Mouse (Mus musculus): ENCODE results near the gene Akap6. TPM values are rescaled to one million over a fixed set of nuclear protein-coding genes. Genes with fewer than 3 reads are reported as not detected.

Gene Akap6
- polyA plus RNA-seq, 1 experiment from 2014 or later = 4.5 TPM

DNA sequence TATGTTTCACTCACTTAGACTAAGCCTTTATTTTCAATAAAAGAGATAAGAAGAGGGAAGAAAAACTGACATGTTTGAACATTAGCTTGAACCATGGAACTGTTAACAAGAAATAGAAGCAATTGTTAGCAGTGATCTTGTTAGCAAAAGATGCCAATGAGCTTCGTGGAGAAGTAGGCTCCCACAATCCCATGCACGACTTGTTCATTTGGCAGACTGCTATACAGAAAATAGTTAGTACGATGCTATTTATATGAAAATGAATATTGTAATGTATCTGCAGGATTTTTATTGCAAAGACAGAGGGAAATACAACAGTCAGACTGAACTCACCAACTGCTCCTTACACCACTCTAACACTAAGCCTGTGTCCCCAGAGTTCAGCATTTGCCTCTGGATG, 162.7 kb downstream of the Akap6 start:
- H3K9ac ChIP-seq (replicated peaks; ENCODE audit: low read length) = no peak overlapping the region
- no peak overlapping the region for H3K4me2 ChIP-seq (ENCODE audit: low read depth, low read length)
- H3K4me1 ChIP-seq (ENCODE audit: control insufficient read depth, insufficient read depth, low read length) = no peaks in the 10 kb centered on the region
- ATAC-seq (replicated peaks; ENCODE audit: insufficient number of reproducible peaks, low FRiP score, low TSS enrichment, low read depth) = no peak
- DNase-seq (ENCODE audit: low spot score) = no peak
- no peaks in the 10 kb centered on the region for H3K27me3 ChIP-seq (ENCODE audit: control insufficient read depth, insufficient read depth, low read length)
- 88% methylated on average over 3 of the region's 3 CpGs for WGBS
- H3K4me3 ChIP-seq (ENCODE audit: low read depth, low read length) = no peak overlapping the region
- H3K36me3 ChIP-seq (replicated peaks; ENCODE audit: control insufficient read depth, insufficient read depth, low read depth, low read length) = no peaks in the 10 kb centered on the region
- H3K27ac ChIP-seq (replicated peaks; ENCODE audit: low read depth, low read length) = no peak overlapping the region
- no peaks in the 10 kb centered on the region for H3K9me3 ChIP-seq (replicated peaks; ENCODE audit: control insufficient read depth, low read length)

- no peaks in the 10 kb centered on the region for H3K4me1 ChIP-seq (ENCODE audit: control insufficient read depth, insufficient read depth, low read length)
These were observed 168.9 kb downstream of the Akap6 start for GRCm38 (mm10) chr12:52868000-52868624.

DNA sequence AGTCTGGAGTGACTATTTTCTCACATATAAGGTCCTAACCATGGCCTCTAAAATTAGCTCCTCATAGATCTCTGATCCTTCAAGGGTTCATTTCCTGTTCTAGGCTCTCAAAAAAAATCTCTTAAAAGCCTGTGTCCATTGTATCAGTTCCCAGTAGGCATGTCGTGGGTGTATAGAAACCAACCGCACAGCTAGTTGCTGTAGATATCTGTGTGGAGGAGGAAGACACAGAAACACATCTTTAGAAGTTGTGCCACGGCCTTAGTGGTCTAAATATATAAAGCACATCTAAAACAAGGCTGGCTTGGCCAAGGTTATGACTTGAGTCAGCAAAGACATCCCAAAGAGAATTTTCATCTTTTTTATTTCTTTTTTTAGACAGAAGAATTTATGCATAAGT, 172.4 kb downstream of the Akap6 start:
- H3K4me3 ChIP-seq (ENCODE audit: low read depth, low read length) = no peak overlapping the region
- ATAC-seq (replicated peaks; ENCODE audit: insufficient number of reproducible peaks, low FRiP score, low TSS enrichment, low read depth) = no peak
- WGBS = 82% methylated on average over 3 of the region's 3 CpGs

More at GRCm38 (mm10) chr12:52868000-52868624, 168.9 kb downstream of the Akap6 start:
- Histone ChIP-seq H3K27me3 (ENCODE audit: control insufficient read depth, insufficient read depth, low read length) (no peaks in the 10 kb centered on the region), H3K27ac (replicated peaks; ENCODE audit: low read depth, low read length) (no peak overlapping the region), H3K9me3 (replicated peaks; ENCODE audit: control insufficient read depth, low read length) (no peaks in the 10 kb centered on the region), H3K4me2 (ENCODE audit: low read depth, low read length) (0 out of 2 replicates have a peak overlapping the region, but pooled peaks have one; percentile 16), H3K4me3 (ENCODE audit: low read depth, low read length) (no peak overlapping the region), H3K9ac (replicated peaks; ENCODE audit: low read length) (no peak overlapping the region), H3K36me3 (replicated peaks; ENCODE audit: control insufficient read depth, insufficient read depth, low read depth, low read length) (no peaks in the 10 kb centered on the region)
- DNase-seq (ENCODE audit: low spot score) (peak; percentile 21), ATAC-seq (replicated peaks; ENCODE audit: insufficient number of reproducible peaks, low FRiP score, low TSS enrichment, low read depth) (no peak)
- 12% methylated on average over 8 of the region's 8 CpGs for WGBS

GRCm38 (mm10) chr12:52874332-52874923, 175.2 kb downstream of the Akap6 start:
- H3K4me2 ChIP-seq (ENCODE audit: low read depth, low read length) = no peak overlapping the region
- H3K4me3 ChIP-seq (ENCODE audit: low read depth, low read length) = no peak overlapping the region
- no peak for ATAC-seq (replicated peaks; ENCODE audit: insufficient number of reproducible peaks, low FRiP score, low TSS enrichment, low read depth)
- 79% methylated on average over 9 of the region's 9 CpGs for WGBS
- H3K9me3 ChIP-seq (replicated peaks; ENCODE audit: control insufficient read depth, low read length) = no peaks in the 10 kb centered on the region
- H3K4me1 ChIP-seq (ENCODE audit: control insufficient read depth, insufficient read depth, low read length) = no peaks in the 10 kb centered on the region
- H3K9ac ChIP-seq (replicated peaks; ENCODE audit: low read length) = no peak overlapping the region
- no peaks in the 10 kb centered on the region for H3K27me3 ChIP-seq (ENCODE audit: control insufficient read depth, insufficient read depth, low read length)
- DNase-seq (ENCODE audit: low spot score) = no peak
- H3K36me3 ChIP-seq (replicated peaks; ENCODE audit: control insufficient read depth, insufficient read depth, low read depth, low read length) = no peaks in the 10 kb centered on the region
- no peak overlapping the region for H3K27ac ChIP-seq (replicated peaks; ENCODE audit: low read depth, low read length)

More for the DNA sequence above, 172.4 kb downstream of the Akap6 start:
- Histone ChIP-seq H3K27ac (replicated peaks; ENCODE audit: low read depth, low read length) (no peak overlapping the region), H3K4me1 (ENCODE audit: control insufficient read depth, insufficient read depth, low read length) (no peaks in the 10 kb centered on the region), H3K9me3 (replicated peaks; ENCODE audit: control insufficient read depth, low read length) (no peaks in the 10 kb centered on the region), H3K27me3 (ENCODE audit: control insufficient read depth, insufficient read depth, low read length) (no peaks in the 10 kb centered on the region), H3K36me3 (replicated peaks; ENCODE audit: control insufficient read depth, insufficient read depth, low read depth, low read length) (no peaks in the 10 kb centered on the region), H3K9ac (replicated peaks; ENCODE audit: low read length) (no peak overlapping the region), H3K4me2 (ENCODE audit: low read depth, low read length) (no peak overlapping the region)
- no peak for DNase-seq (ENCODE audit: low spot score)

DNA sequence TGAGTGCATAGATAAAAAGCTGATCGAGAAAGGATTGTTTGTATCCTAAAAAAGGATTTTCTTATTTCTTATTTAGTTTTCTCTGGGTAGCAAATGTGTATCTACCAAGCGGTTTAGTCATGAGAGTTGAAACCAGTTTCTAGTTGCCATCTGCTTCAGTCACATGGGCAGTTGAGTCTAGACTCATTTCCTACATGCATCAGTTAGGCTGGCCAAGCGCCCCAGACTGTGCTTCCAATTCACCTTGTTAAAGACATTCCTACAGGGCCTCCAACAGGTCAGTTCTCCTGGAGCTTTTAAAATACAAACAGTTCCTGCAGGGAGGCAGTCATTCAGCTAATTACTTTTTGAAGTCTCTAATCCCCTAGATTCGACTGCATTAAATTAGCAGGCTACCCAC, 176.9 kb downstream of the Akap6 start:
- H3K27ac ChIP-seq (replicated peaks; ENCODE audit: low read depth, low read length) = no peak overlapping the region
- H3K4me3 ChIP-seq (ENCODE audit: low read depth, low read length) = no peak overlapping the region
- no peak overlapping the region for H3K9ac ChIP-seq (replicated peaks; ENCODE audit: low read length)
- H3K4me1 ChIP-seq (ENCODE audit: control insufficient read depth, insufficient read depth, low read length) = no peaks in the 10 kb centered on the region
- WGBS = 45% methylated on average over 4 of the region's 4 CpGs
- DNase-seq (ENCODE audit: low spot score) (no peak), ATAC-seq (replicated peaks; ENCODE audit: insufficient number of reproducible peaks, low FRiP score, low TSS enrichment, low read depth) (no peak)
- no peaks in the 10 kb centered on the region for H3K36me3 ChIP-seq (replicated peaks; ENCODE audit: control insufficient read depth, insufficient read depth, low read depth, low read length)
- H3K4me2 ChIP-seq (ENCODE audit: low read depth, low read length) = no peak overlapping the region
- no peaks in the 10 kb centered on the region for H3K27me3 ChIP-seq (ENCODE audit: control insufficient read depth, insufficient read depth, low read length)
- H3K9me3 ChIP-seq (replicated peaks; ENCODE audit: control insufficient read depth, low read length) = no peaks in the 10 kb centered on the region

DNA sequence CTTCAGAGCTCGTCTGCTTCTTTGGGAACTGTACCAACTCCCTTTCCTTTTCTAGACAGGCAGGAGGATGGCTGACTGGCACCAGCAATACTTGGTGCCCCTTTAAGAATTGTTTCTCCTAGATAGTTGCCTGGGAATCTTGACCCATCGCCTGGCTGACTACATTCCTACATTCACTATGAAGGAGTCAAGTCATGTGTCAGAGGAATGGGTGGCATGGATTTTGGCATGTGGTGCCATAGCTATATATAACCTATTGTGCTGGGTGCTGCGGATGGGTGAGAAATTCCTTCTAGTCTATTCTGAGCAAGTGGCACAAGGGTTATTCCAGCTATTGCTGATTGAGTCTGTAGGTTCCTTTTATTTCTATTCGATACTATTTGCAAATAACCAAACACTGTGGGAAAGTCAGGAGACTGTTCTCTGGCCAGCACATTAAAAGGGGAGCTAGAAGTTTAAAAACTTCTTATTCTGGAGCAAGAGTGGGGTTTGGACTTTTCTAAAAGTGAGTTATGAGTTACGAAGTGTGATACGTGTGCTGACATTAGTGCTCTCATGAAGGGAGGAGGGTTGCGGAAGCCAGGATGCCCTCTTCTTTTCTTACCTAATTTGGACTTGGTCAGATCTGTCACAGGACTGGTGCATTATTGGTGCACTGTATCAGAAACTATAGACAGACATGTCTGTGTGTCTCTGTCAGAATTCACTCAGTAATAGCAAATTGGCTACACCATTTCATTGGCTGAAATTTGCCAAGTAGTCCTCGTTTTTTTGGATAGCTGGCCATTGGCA, 178.0 kb downstream of the Akap6 start:
- no peaks in the 10 kb centered on the region for H3K36me3 ChIP-seq (replicated peaks; ENCODE audit: control insufficient read depth, insufficient read depth, low read depth, low read length)
- H3K4me1 ChIP-seq (ENCODE audit: control insufficient read depth, insufficient read depth, low read length) = no peaks in the 10 kb centered on the region
- H3K9ac ChIP-seq (replicated peaks; ENCODE audit: low read length) = no peak overlapping the region
- no peak overlapping the region for H3K4me2 ChIP-seq (ENCODE audit: low read depth, low read length)
- 88% methylated on average over 8 of the region's 8 CpGs for WGBS
- H3K27me3 ChIP-seq (ENCODE audit: control insufficient read depth, insufficient read depth, low read length) = no peaks in the 10 kb centered on the region
- no peak overlapping the region for H3K27ac ChIP-seq (replicated peaks; ENCODE audit: low read depth, low read length)
- no peak for DNase-seq (ENCODE audit: low spot score)
- no peaks in the 10 kb centered on the region for H3K9me3 ChIP-seq (replicated peaks; ENCODE audit: control insufficient read depth, low read length)
- no peak overlapping the region for H3K4me3 ChIP-seq (ENCODE audit: low read depth, low read length)
- no peak for ATAC-seq (replicated peaks; ENCODE audit: insufficient number of reproducible peaks, low FRiP score, low TSS enrichment, low read depth)

- H3K27ac ChIP-seq (replicated peaks; ENCODE audit: low read depth, low read length) = no peak overlapping the region
- no peaks in the 10 kb centered on the region for H3K36me3 ChIP-seq (replicated peaks; ENCODE audit: control insufficient read depth, insufficient read depth, low read depth, low read length)
- H3K4me3 ChIP-seq (ENCODE audit: low read depth, low read length) = no peak overlapping the region
- H3K4me2 ChIP-seq (ENCODE audit: low read depth, low read length) = no peak overlapping the region
- 83% methylated on average over 8 of the region's 8 CpGs for WGBS
- DNase-seq (ENCODE audit: low spot score) (no peak), ATAC-seq (replicated peaks; ENCODE audit: insufficient number of reproducible peaks, low FRiP score, low TSS enrichment, low read depth) (no peak)
- no peaks in the 10 kb centered on the region for H3K27me3 ChIP-seq (ENCODE audit: control insufficient read depth, insufficient read depth, low read length)
- no peaks in the 10 kb centered on the region for H3K9me3 ChIP-seq (replicated peaks; ENCODE audit: control insufficient read depth, low read length)
- H3K9ac ChIP-seq (replicated peaks; ENCODE audit: low read length) = no peak overlapping the region
- H3K4me1 ChIP-seq (ENCODE audit: control insufficient read depth, insufficient read depth, low read length) = no peaks in the 10 kb centered on the region
These were observed 180.1 kb downstream of the Akap6 start for GRCm38 (mm10) chr12:52879324-52879723.

DNA sequence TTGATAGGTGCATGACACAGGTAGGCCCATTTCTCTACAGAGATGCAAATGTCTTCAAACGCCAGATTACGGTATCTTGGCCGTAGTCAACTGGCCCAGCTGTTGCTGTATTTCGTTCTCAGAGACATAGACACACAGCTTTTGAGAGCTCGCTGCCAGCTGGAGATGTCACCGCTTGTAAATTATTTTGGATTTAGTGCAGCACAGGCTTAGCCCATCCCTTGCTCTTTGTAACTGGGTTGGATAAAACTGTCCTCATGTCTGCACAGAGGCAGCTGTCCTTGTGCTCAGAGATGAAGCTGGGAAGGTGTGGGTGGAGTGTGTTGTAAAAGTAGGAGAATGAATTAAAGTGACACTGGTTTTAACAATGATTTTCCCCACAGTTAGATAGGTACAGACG, 193.3 kb downstream of the Akap6 start:
- H3K27me3 ChIP-seq (ENCODE audit: control insufficient read depth, insufficient read depth, low read length) = no peaks in the 10 kb centered on the region
- WGBS = 96% methylated on average over 7 of the region's 7 CpGs
- no peak for ATAC-seq (replicated peaks; ENCODE audit: insufficient number of reproducible peaks, low FRiP score, low TSS enrichment, low read depth)
- no peak overlapping the region for H3K27ac ChIP-seq (replicated peaks; ENCODE audit: low read depth, low read length)
- no peak overlapping the region for H3K4me3 ChIP-seq (ENCODE audit: low read depth, low read length)
- no peak overlapping the region for H3K9ac ChIP-seq (replicated peaks; ENCODE audit: low read length)
- no peaks in the 10 kb centered on the region for H3K36me3 ChIP-seq (replicated peaks; ENCODE audit: control insufficient read depth, insufficient read depth, low read depth, low read length)
- H3K9me3 ChIP-seq (replicated peaks; ENCODE audit: control insufficient read depth, low read length) = no peaks in the 10 kb centered on the region
- H3K4me1 ChIP-seq (ENCODE audit: control insufficient read depth, insufficient read depth, low read length) = no peaks in the 10 kb centered on the region
- H3K4me2 ChIP-seq (ENCODE audit: low read depth, low read length) = no peak overlapping the region
- DNase-seq (ENCODE audit: low spot score) = no peak
